Mouse (Mus musculus): ENCODE measurements around the gene Ccnf. TPM values are rescaled to one million over a fixed set of nuclear protein-coding genes. Genes with fewer than 3 reads are reported as not detected.

The Ccnf gene
- polyA plus RNA-seq, 1 experiment: not detected

DNA sequence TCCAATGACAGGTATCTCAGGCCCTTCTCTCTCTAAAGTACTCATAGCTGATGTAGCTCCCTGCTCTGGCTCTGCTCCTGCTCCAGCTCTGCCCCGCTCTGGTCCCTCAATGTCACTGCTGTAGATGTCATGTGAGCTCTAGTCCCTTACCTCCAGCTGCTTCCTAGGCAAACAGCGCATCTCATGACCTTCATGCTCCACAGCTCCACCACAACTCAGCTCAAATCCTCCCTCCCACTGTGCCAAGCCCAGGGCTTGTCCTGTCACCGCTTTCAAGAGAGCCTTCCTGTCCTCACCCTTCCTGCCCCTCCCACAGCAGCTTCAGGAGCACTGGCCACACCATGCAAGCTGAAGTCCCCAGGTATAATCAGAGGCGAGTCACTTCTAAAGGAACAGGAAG lies 51.5 kb downstream of the Ccnf start:
- Histone ChIP-seq H3K4me3 (ENCODE audit: insufficient read depth, low read depth, low read length) (no peak overlapping the region), H3K4me1 (ENCODE audit: control insufficient read depth, insufficient read depth, insufficient read length, low read length) (peaks cover 11% of the 10 kb centered on the region), H3K27ac (replicated peaks; ENCODE audit: low read depth, low read length) (no peak overlapping the region)

GRCm38 (mm10) chr17:24199252-24199651 lies 52.0 kb downstream of the Ccnf start:
- H3K4me3 ChIP-seq (ENCODE audit: insufficient read depth, low read depth, low read length): no peak overlapping the region
- 0 out of 2 replicates have a peak, but pooled peaks cover 8% of the 10 kb centered on the region for H3K4me1 ChIP-seq (ENCODE audit: control insufficient read depth, insufficient read depth, insufficient read length, low read length)
- H3K27ac ChIP-seq (replicated peaks; ENCODE audit: low read depth, low read length): no peak overlapping the region

DNA sequence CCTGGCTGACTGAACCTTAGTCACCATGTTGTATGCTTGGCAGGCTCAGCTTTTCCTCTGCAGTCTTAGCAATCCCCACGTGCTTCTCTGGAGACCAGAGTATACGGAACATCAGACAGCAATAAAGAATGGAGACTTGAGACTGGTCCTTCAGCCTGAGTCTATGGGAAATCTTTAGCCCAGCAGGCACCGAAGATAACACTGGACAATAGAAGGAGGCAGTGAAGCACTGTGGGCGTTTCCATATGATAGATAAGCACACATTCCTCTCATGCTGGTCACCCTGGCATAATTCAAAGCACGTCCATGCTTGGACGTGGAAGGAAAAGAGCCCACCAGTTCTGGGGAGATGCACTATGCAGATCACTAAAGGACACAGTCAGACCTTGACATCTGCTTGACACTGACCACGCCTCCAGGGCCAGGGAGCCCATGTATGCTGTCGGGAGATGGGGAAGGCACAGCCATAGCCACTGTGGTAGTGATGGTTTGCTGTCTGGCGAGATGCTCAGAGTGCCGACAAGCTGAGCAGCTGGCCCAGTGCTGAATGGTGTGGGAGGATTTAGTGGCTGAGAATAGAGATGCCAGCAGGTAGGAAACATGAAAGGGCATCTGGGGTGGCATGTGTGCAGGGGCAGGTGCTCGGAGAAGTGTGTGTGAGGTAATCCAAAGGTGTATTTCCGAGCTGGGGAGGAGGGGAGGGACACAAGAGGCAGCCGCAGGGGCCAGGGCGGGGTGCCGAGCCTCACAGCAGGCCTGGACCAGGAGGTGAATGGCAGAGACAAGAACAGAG lies 54.1 kb downstream of the Ccnf start:
- no peak overlapping the region for H3K27ac ChIP-seq (replicated peaks; ENCODE audit: low read depth, low read length)

DNA sequence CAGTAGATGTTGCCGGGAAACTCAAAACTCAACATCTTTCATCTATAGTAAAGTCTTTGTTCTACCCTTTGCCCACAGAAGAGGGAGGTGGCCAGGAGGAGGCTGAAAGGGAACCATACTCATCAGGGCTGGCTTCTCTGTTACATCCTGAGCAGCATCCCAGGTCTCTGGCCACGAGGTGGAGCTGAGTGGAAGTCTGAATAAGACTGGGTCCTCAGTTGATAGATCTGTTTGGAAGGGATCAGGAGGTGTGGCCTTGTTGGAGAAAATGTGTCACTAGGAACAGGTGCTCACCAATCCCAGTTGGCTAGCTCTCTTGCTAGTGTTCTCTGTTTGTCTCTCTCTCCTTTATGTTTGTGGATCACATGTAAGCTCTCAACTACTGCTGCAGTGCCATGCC lies 55.9 kb downstream of the Ccnf start:
- Histone ChIP-seq H3K4me3 (ENCODE audit: insufficient read depth, low read depth, low read length) (no peak overlapping the region), H3K27ac (replicated peaks; ENCODE audit: low read depth, low read length) (no peak overlapping the region), H3K4me1 (ENCODE audit: control insufficient read depth, insufficient read depth, insufficient read length, low read length) (0 out of 2 replicates have a peak, but pooled peaks cover 8% of the 10 kb centered on the region)

More for the DNA sequence above, 54.1 kb downstream of the Ccnf start:
- Histone ChIP-seq H3K4me1 (ENCODE audit: control insufficient read depth, insufficient read depth, insufficient read length, low read length) (0 out of 2 replicates have a peak, but pooled peaks cover 8% of the 10 kb centered on the region), H3K4me3 (ENCODE audit: insufficient read depth, low read depth, low read length) (no peak overlapping the region)

DNA sequence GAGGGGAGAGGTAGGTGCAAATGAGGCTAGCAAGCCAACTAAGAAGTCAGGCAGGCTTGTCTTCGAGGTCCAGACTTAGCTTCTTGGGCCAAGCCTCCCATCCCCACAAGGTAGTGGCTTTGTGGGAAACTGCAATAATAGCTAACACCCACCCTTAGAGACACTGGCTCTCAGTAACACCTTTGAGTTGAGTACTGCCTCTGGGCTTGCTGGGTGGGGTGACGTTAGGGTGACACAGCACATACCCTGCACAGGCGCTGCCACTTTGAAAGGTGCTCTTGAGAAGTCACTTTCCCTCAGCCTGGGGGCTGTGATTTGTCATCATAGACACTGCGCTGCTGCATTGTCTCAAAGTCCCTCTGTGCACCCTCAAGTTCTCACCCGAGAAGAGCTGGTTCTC lies 57.5 kb downstream of the Ccnf start:
- Histone ChIP-seq H3K4me1 (ENCODE audit: control insufficient read depth, insufficient read depth, insufficient read length, low read length) (0 out of 2 replicates have a peak, but pooled peaks cover 8% of the 10 kb centered on the region), H3K4me3 (ENCODE audit: insufficient read depth, low read depth, low read length) (no peak overlapping the region), H3K27ac (replicated peaks; ENCODE audit: low read depth, low read length) (no peak overlapping the region)

DNA sequence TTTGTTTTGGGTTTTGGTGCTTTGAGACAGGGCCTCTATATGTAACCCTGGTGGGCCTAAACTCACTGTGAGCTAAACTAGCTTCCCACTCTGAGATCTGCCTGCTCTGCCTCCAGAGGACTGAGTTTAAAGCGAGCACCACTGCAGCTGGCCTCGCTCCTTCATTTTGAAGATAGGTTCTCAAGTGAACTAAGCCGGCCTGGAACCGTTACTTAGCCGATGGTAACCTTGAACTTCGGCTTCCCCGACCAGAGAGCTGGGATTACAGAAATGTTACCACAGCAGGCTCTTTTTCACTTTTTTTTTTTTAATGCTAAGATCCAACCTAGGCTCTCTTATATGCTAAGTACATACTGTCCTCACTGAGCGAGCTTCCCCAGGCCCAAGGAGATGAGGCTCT lies 58.0 kb downstream of the Ccnf start:
- Histone ChIP-seq H3K27ac (replicated peaks; ENCODE audit: low read depth, low read length) (no peak overlapping the region), H3K4me1 (ENCODE audit: control insufficient read depth, insufficient read depth, insufficient read length, low read length) (0 out of 2 replicates have a peak, but pooled peaks cover 8% of the 10 kb centered on the region), H3K4me3 (ENCODE audit: insufficient read depth, low read depth, low read length) (no peak overlapping the region)

DNA sequence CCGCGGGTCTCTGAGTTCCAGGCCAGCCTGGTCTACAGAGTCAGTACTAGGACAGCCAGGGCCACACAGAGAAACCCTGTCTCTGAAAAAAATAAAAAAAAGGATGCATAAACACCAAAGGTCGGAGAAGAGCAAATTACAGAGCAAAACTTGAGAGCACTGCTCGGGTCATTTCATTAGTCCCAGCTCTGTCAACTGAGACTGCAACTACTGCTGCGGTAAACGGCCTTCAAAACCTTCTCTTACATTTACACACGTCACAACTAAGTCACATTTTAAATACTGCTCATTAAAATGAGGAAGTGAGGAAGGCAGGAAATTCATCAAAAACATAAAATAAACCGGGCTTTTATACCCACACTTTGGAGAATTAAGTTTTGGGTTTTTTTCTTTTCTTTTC lies 58.4 kb downstream of the Ccnf start:
- Histone ChIP-seq H3K27ac (replicated peaks; ENCODE audit: low read depth, low read length) (no peak overlapping the region), H3K4me1 (ENCODE audit: control insufficient read depth, insufficient read depth, insufficient read length, low read length) (0 out of 2 replicates have a peak, but pooled peaks cover 8% of the 10 kb centered on the region), H3K4me3 (ENCODE audit: insufficient read depth, low read depth, low read length) (no peak overlapping the region)

- Histone ChIP-seq H3K4me3 (ENCODE audit: insufficient read depth, low read depth, low read length) (no peak overlapping the region), H3K27ac (replicated peaks; ENCODE audit: low read depth, low read length) (no peak overlapping the region), H3K4me1 (ENCODE audit: control insufficient read depth, insufficient read depth, insufficient read length, low read length) (0 out of 2 replicates have a peak, but pooled peaks cover 8% of the 10 kb centered on the region)
Measured at GRCm38 (mm10) chr17:24191481-24191880, 59.8 kb downstream of the Ccnf start.

GRCm38 (mm10) chr17:24190934-24191333 lies 60.4 kb downstream of the Ccnf start:
- no peak overlapping the region for H3K4me3 ChIP-seq (ENCODE audit: insufficient read depth, low read depth, low read length)
- 0 out of 2 replicates have a peak, but pooled peaks cover 8% of the 10 kb centered on the region for H3K4me1 ChIP-seq (ENCODE audit: control insufficient read depth, insufficient read depth, insufficient read length, low read length)
- H3K27ac ChIP-seq (replicated peaks; ENCODE audit: low read depth, low read length): no peak overlapping the region

- H3K27ac ChIP-seq (replicated peaks; ENCODE audit: low read depth, low read length): no peak overlapping the region
- no peaks in the 10 kb centered on the region for H3K4me1 ChIP-seq (ENCODE audit: control insufficient read depth, insufficient read depth, insufficient read length, low read length)
- no peak overlapping the region for H3K4me3 ChIP-seq (ENCODE audit: insufficient read depth, low read depth, low read length)
Measured at GRCm38 (mm10) chr17:24174259-24174658, 77.0 kb downstream of the Ccnf start.

DNA sequence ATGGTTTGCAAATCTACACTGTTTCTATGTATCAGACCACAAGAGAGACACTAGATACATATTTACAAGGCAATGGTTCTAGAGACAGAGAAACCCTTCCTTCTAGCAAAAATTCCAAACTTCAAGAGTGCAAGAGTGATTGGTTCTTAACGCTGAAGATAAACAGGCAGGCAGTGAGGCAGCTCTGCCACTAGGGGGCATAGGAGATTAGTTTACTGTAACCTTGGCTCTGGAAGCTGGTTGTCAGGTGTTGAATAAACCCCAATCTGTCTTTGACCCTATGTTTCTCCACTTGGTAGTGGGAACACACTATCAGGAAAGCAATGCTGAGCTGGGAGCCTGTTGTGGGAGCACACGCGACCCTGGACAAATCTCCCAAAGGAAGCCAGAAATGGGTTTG lies 77.9 kb downstream of the Ccnf start:
- no peaks in the 10 kb centered on the region for H3K4me1 ChIP-seq (ENCODE audit: control insufficient read depth, insufficient read depth, insufficient read length, low read length)
- no peak overlapping the region for H3K4me3 ChIP-seq (ENCODE audit: insufficient read depth, low read depth, low read length)
- H3K27ac ChIP-seq (replicated peaks; ENCODE audit: low read depth, low read length): no peak overlapping the region

Other genes with a start within 250 kb of the Ccnf start
- 1.7 and 3.0 TPM in 2 replicates for gene Prss27, start 213.3 kb downstream of the Ccnf start, polyA plus RNA-seq (2012; ENCODE audit: insufficient read depth, insufficient read length, missing spikeins)
- gene Kctd5, start 178.0 kb downstream of the Ccnf start, polyA plus RNA-seq (2012; ENCODE audit: insufficient read depth, insufficient read length, missing spikeins): 7.9 and 8.3 TPM in 2 replicates
- 23.9 and 24.3 TPM in 2 replicates for gene Pdpk1, start 100.6 kb downstream of the Ccnf start, polyA plus RNA-seq (2012; ENCODE audit: insufficient read depth, insufficient read length, missing spikeins)
- 13.4 and 16.2 TPM in 2 replicates for gene Amdhd2, start 87.7 kb downstream of the Ccnf start, polyA plus RNA-seq (2012; ENCODE audit: insufficient read depth, insufficient read length, missing spikeins)
- 241 and 250 TPM in 2 replicates for gene Atp6v0c, start 81.8 kb downstream of the Ccnf start, polyA plus RNA-seq (2012; ENCODE audit: insufficient read depth, insufficient read length, missing spikeins)
- gene Tbc1d24, start 45.9 kb downstream of the Ccnf start, polyA plus RNA-seq (2012; ENCODE audit: insufficient read depth, insufficient read length, missing spikeins): 2.7 and 7.0 TPM in 2 replicates
- gene Ntn3, start 42.0 kb downstream of the Ccnf start, polyA plus RNA-seq (2012; ENCODE audit: insufficient read depth, insufficient read length, missing spikeins): 0.52 and 1.6 TPM in 2 replicates
- gene Tedc2, start 30.6 kb downstream of the Ccnf start, polyA plus RNA-seq (2012; ENCODE audit: insufficient read depth, insufficient read length, missing spikeins): 2.2 and 4.2 TPM in 2 replicates
- not detected in 2 replicates for gene Abca17, start 99.6 kb upstream of the Ccnf start, polyA plus RNA-seq (2012; ENCODE audit: insufficient read depth, insufficient read length, missing spikeins)
- 6.7 and 8.3 TPM in 2 replicates for gene Abca3, start 100.5 kb upstream of the Ccnf start, polyA plus RNA-seq (2012; ENCODE audit: insufficient read depth, insufficient read length, missing spikeins)
- 44.3 and 47.2 TPM in 2 replicates for gene Rnps1, start 163.1 kb upstream of the Ccnf start, polyA plus RNA-seq (2012; ENCODE audit: insufficient read depth, insufficient read length, missing spikeins)
- 1,121 and 1,239 TPM in 2 replicates for gene Eci1, start 175.2 kb upstream of the Ccnf start, polyA plus RNA-seq (2012; ENCODE audit: insufficient read depth, insufficient read length, missing spikeins)
- not detected in 2 replicates for gene Dnase1l2, start 191.6 kb upstream of the Ccnf start, polyA plus RNA-seq (2012; ENCODE audit: insufficient read depth, insufficient read length, missing spikeins)
- gene E4f1, start 218.8 kb upstream of the Ccnf start, polyA plus RNA-seq (2012; ENCODE audit: insufficient read depth, insufficient read length, missing spikeins): 6.9 and 7.0 TPM in 2 replicates
- gene Pgp, start 218.9 kb upstream of the Ccnf start, polyA plus RNA-seq (2012; ENCODE audit: insufficient read depth, insufficient read length, missing spikeins): 40.0 and 47.3 TPM in 2 replicates
- gene Bricd5, start 222.4 kb upstream of the Ccnf start, polyA plus RNA-seq (2012; ENCODE audit: insufficient read depth, insufficient read length, missing spikeins): not detected in 2 replicates
- gene Mlst8, start 227.6 kb upstream of the Ccnf start, polyA plus RNA-seq (2012; ENCODE audit: insufficient read depth, insufficient read length, missing spikeins): 6.6 and 9.8 TPM in 2 replicates
- not detected in 2 replicates for gene Caskin1, start 237.1 kb upstream of the Ccnf start, polyA plus RNA-seq (2012; ENCODE audit: insufficient read depth, insufficient read length, missing spikeins)

Data from brown adipose tissue, adult 24 weeks (tissue).